Mouse (Mus musculus): ENCODE measurements around the gene Wdr93. TPM values are rescaled to one million over a fixed set of nuclear protein-coding genes. Genes with fewer than 3 reads are reported as not detected.

The Wdr93 gene
- total RNA-seq, 2 experiments from 2014 or later: 0.14 TPM; not detected in 1

DNA sequence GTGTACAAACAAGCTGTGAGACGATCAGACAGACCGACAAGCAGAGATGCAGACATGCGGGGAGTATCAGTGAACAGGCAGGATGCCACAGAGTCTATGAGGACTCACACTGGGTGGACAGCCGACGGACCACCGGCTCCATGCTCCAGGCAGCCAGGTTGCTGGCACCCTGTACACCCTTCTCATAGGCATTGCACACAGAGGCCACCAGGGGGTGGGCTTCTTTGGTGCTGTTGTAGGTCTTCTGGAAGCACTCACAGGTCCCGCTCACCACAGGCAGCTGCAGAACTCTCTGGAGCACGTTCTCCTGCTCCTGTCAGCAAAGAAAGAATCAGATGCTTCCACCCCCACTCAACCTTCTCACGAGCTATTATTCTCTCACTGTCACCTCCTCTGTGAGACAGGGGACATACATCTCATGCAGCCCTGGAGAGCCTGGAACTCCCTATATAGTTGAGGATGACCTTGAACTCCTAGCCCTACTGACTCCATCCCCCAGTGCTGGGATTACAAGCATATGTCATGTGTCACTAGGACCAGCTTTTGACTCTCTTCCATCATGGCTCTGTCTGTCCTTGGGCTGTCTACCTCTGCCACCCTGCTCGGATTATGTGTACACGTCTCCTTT, 13.1 kb upstream of the Wdr93 start:
- Histone ChIP-seq H3K27ac (no peak overlapping the region), H3K4me3 (no peak overlapping the region)
- TF ChIP-seq CTCF (IDR thresholded peaks at IDR 0.05): peak; percentile 44
- intact Hi-C loops (cut with DNase I): loop anchor here (10.0 kb wide), 1 partner anchor 235 kb away; no protein-coding TSS in a partner anchor
- DNase-seq: no peak

DNA sequence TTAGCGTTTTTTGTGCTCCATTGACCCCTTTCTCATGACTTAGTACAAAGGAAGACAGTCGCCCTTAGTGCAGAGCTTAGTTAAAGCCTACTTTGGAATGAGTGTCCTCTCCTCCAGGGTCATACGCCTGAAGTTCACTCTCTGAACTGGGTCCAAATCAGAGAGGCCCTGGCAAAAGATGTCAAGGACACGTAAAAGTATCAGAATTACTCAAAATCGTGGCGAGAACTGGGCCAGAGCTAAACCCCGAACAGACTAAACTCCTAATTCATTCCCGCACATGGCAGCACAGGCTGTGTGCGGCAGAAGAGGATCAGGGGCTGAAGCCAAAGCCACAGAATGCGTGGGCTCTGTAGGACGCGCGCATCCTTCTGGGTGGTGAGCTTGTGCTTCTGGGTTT, 11.5 kb upstream of the Wdr93 start:
- intact Hi-C loops (cut with DNase I): no loop called here
- no peak for DNase-seq
- TF ChIP-seq CTCF (IDR thresholded peaks at IDR 0.05): no peak
- Histone ChIP-seq H3K27ac (no peak overlapping the region), H3K4me3 (no peak overlapping the region)

DNA sequence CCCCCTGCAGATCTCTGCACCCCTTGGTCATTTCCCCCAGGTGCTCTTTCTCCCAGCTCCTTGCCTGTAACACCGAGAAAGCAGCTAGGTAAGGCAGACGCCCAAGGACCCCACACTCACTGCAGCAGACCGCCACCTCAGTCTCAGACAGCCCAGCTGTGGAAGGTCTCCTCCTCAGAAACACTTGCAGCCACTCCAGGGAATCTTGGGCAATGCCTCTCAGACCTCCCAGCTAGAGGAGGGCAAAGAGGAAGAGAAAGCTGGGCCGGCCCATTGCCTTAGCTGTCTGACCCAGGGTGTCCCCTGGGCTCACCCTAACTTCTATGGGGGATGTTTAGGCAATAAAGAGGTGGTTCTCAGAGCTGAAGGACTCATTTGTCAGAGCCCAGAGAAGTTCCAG, 10.3 kb upstream of the Wdr93 start, which contains the start of gene Plin1:
Gene Plin1, minus strand, starts transcription at position 282 of the 400 bp plus-strand sequence.
- Histone ChIP-seq H3K27ac (no peak within 1 kb of the TSS), H3K4me3 (no peak within 1 kb of the TSS)
- intact Hi-C loops (cut with DNase I): no loop called here
- TF ChIP-seq CTCF (IDR thresholded peaks at IDR 0.05): no peak
- no peak for DNase-seq

DNA sequence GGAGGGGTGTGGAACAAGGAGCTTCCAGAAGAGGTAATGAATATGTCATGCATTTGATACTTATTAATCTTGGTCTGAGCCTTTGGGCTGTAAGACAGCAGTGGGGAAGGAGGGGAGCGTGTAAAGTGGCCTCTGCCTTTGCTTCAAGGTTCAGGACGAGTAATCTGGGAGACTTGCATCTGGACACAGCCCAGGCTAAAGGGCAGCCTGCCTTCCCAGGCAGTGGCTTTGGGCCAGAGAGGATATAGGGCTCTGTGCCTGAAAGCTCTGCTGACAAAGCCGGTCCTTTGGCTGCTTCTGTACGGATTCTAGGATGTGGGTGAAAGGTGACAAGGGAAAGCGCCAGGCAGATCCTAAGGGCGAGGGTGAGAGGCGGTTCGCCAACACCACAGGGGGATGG, 8.4 kb upstream of the Wdr93 start:
- no peak overlapping the region for H3K4me3 ChIP-seq
- peak; percentile 76 for DNase-seq
- no peak for TF ChIP-seq CTCF (IDR thresholded peaks at IDR 0.05)
- peak overlapping the region; percentile 56 for H3K27ac ChIP-seq
- intact Hi-C loops (cut with DNase I): no loop called here

DNA sequence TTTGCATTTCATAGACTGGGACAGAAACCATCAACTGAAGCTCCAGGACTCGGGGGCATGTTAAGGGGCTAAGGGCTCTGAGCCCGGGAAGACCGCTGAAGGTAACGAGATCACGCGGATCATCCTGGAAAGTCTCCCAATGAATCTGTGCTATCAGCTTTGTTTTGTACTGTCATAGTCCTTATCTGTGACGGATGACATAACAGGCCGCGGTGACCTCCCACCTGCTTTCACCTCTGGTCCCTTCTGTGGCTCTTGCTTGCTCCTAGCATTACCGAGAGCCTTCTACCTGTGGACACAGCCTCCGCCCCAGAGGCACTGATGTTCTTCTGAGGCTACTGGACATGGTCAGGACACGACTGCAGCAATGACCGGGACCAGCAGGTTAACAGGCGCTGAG, 6.5 kb upstream of the Wdr93 start:
- TF ChIP-seq CTCF (IDR thresholded peaks at IDR 0.05): no peak
- no peak overlapping the region for H3K4me3 ChIP-seq
- intact Hi-C loops (cut with DNase I): no loop called here
- H3K27ac ChIP-seq: no peak overlapping the region
- no peak for DNase-seq

DNA sequence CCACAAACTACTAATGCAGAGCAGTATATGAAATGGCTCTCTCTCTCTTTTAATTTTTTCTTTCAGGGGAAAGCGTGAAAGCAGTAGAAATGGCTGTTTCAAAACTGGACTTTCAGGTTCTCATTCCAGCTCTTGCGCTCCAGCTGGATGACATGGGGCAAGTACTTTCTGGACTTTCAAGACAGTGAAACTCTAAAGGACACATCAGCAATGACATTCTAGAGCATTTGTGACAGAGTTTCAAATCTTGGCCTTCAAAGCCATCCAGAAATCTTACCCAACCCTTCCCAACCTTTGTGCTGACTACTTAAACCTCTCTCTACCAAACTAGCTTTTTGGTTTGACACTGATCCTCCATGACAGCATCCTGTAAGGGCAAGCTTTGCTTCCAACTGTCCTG, 4.0 kb upstream of the Wdr93 start:
- intact Hi-C loops (cut with DNase I): no loop called here
- no peak for TF ChIP-seq CTCF (IDR thresholded peaks at IDR 0.05)
- H3K4me3 ChIP-seq: no peak overlapping the region
- no peak overlapping the region for H3K27ac ChIP-seq
- DNase-seq: no peak

DNA sequence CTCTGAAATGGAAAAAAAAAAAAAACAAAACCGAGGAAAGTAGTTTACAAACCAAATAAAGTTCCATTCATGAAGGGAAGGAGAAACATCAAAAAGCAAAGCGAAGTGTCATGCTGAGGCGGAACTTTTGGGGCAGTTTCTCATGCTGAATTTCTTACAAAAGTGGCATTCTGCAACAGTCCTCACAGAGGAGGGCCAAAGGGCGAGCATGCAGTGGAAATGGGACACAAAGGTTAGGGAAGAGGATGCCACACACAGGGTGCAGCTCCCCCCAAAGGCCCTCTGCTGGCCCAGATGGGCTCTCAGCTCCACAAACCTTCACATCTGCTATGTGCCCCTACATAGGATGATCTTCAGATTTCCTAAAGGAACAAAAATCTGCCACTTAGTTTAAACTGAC, 2.7 kb upstream of the Wdr93 start:
- Histone ChIP-seq H3K27ac (no peak overlapping the region), H3K4me3 (no peak overlapping the region)
- TF ChIP-seq CTCF (IDR thresholded peaks at IDR 0.05): no peak
- intact Hi-C loops (cut with DNase I): no loop called here
- no peak for DNase-seq

DNA sequence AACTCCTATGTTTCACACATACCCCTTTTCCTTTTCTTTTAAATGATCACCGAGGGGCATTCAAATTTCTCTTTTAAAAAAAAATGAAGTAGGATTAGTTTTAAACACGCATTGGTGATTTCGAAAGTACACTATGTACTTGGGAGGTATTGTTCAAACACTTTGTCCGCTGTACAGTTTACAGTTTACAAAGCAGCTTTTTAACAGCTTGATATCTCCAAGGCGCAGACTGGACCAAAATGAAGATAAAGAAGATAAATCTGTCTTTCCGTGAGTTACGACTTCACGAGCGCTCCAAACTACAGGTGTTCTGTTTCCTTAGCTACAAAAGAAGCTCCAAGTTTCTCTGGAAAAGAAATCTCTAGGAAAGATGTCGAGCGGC, 695 bp upstream of the Wdr93 start:
- no peak for DNase-seq
- Histone ChIP-seq H3K27ac (peak overlapping the region; percentile 83), H3K4me3 (peak overlapping the region; percentile 88)
- no peak for TF ChIP-seq CTCF (IDR thresholded peaks at IDR 0.05)
- intact Hi-C loops (cut with DNase I): no loop called here

DNA sequence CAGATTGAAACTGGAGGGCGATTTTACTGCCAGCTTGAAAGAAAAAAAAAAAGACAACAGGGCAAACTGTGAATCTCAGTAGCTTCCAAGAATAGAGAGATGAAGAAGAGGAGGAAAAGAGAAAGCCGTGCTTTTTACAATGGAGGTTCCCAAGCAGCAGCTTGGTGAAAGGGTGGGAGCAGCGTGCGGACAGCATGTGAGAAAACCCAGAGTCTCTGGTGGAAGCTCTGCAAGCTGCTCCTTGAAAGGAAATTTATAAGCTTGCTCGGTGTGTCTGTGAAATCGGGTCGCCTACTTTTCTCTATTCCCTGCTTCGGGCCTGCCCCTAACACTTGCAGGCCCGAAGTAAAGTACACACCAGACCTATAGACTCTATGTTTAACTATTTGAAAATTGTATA, 1.1 kb downstream of the Wdr93 start:
- no peak for TF ChIP-seq CTCF (IDR thresholded peaks at IDR 0.05)
- Histone ChIP-seq H3K4me3 (no peak overlapping the region), H3K27ac (no peak overlapping the region)
- DNase-seq: no peak
- intact Hi-C loops (cut with DNase I): no loop called here

DNA sequence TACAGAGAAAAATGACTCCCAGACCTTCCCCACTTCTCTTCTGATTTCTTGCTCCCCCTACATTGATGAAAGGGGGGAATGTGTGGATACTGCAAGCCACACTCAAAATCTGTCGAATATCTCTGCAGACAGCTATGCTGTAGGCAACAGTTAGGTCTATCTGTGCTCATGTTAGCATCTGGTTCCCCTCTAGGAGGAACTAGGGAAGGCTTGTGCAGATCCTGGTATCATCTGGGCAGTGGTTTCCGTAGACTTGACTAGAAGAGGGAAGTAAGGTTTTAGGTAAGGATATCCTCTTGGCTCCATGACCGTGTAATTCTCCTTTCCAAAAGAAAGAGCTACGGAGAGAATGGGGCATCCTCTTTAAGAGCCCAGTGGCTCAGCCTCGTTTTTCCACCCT, 1.6 kb downstream of the Wdr93 start:
- no peak for TF ChIP-seq CTCF (IDR thresholded peaks at IDR 0.05)
- intact Hi-C loops (cut with DNase I): no loop called here
- H3K4me3 ChIP-seq: no peak overlapping the region
- DNase-seq: no peak
- no peak overlapping the region for H3K27ac ChIP-seq

DNA sequence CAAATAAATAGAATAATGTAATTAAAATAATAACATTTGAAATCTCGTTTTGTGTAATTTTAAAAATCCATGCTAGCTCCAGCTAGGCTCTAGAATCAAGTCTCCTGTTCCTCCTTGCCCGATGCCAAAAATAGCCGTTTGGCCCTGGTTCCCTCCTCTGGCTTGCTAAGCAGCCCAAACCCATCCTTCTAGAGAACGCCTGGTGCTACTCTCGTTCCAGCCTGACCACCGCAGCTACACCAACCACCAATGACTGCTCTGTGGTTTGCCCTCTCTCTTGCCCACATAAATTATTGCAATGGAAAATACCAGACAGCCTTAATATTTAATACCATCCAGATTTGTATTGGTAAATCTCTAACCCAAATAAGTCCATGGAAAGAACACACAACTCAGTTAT, 4.7 kb downstream of the Wdr93 start:
- no peak for TF ChIP-seq CTCF (IDR thresholded peaks at IDR 0.05)
- Histone ChIP-seq H3K4me3 (no peak overlapping the region), H3K27ac (no peak overlapping the region)
- no peak for DNase-seq
- intact Hi-C loops (cut with DNase I): no loop called here

DNA sequence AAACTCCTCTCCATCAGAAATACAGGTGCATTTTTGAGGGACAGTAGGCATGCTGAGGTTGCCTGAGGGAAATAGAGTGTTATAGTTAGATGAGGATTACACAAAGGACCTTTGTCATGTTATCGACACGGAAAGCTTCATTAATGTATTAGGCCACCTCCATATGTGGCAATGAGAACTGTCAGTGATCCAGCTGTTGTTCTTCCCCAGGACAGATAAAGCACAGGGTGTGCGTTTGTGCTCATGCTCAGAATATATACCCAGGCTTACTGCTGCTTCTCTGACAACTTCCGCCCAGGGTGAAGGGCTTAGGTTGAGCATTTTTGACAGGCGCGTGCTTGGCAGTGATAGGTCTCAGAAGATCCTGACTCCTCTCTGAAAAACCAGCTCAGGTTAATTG, 6.5 kb downstream of the Wdr93 start:
- no peak for DNase-seq
- no peak for TF ChIP-seq CTCF (IDR thresholded peaks at IDR 0.05)
- no peak overlapping the region for H3K4me3 ChIP-seq

DNA sequence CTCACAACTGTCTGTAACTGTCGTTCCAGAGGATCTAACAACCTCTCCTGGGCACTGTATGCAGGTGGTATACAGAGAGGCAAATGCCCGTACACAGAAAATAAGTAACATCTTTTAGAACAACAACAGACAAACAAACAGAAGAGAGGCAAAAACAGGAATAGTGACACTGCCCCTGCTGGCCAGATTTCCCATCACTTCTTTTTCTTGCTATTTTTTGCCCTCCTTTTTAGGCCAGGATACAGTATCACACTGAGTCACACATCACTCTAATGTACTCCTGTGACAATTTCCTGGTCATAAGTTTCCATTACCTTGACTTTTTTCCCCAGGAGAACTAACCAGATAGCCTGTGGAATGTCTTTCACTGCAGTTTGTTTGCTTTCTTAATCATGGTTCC, 13.4 kb downstream of the Wdr93 start:
- Histone ChIP-seq H3K4me3 (no peak overlapping the region), H3K27ac (no peak overlapping the region)
- intact Hi-C loops (cut with DNase I): no loop called here
- DNase-seq: no peak
- no peak for TF ChIP-seq CTCF (IDR thresholded peaks at IDR 0.05)

More for the DNA sequence above, 6.5 kb downstream of the Wdr93 start:
- intact Hi-C loops (cut with DNase I): no loop called here
- H3K27ac ChIP-seq: no peak overlapping the region

DNA sequence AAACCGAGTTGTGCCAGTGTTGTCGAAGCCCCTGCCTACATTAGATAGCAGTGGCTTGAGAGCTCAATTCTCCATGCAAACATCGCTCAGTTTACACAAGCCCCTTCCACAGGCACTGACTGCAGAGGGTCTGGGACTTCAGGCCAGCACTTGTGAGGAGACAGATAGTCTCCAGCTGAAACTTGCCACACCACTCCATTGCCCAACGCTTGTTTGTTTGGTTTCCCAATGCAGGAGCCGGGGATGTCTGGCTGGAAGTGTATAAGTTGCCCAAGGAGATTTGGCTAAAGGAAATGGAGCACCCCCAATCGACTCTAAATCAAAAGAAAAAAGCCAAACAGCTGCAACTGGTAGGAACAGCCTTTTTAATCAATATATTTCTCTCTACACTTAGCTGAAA, 15.2 kb downstream of the Wdr93 start:
- H3K27ac ChIP-seq: no peak overlapping the region
- intact Hi-C loops (cut with DNase I): no loop called here
- TF ChIP-seq CTCF (IDR thresholded peaks at IDR 0.05): no peak
- H3K4me3 ChIP-seq: no peak overlapping the region
- no peak for DNase-seq

All from gastrocnemius, adult 2 months (tissue).